36 mouse cellular contexts compared by ENCODE assay signal in the genomic region with DNA sequence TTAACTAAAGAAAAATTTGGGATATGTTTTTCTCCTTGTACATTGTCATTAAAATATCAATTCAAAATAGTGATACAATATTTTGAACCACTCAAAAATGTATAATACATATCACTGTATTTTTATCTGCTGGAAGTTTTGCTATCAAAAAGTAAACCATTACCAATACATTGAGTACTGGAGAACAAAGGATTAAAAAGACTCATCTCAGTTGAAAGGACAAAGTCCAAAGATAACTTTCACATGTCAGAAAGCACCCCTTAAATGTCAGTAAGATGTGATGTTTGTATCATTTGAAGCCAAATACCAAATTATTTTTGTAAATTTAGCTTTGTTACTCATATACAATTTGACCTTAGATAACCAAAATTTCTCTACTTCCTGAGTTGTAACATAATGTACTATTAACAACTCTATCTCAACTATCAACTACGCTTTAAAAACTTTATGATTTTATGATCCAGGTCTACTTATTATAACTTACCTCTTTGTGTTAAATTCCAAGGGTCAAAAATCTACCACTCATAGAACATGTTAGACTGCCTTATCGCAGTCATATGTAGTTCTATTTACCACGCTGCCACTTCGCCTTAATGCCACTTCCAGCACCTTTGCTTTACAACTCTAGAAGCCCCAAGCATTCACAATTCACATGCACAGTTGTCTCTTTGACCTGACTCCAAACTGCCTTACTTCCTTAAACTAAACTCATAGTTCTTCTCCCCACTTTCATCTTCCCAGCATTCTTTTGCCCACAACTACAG. TPM values are rescaled to one million over a fixed set of nuclear protein-coding genes. Genes with fewer than 3 reads are reported as not detected.
"Had no signal": no experiment of that assay in that cellular context is flagged by ENCODE, and none has a peak within 500 bp of the region (broad histone marks: within the 10 kb centered on the region; RNA-seq: fewer than 3 reads in every experiment).

No protein-coding gene starts in this region.

- H3K4me1 ChIP-seq: embryonic facial prominence, embryonic 10.5 days; embryonic facial prominence, embryonic 12.5 days; embryonic facial prominence, embryonic 13.5 days; embryonic facial prominence, embryonic 15.5 days; forebrain, embryonic 13.5 days; forebrain, embryonic 15.5 days had no signal

- H3K27ac ChIP-seq: embryonic facial prominence, embryonic 10.5 days; embryonic facial prominence, embryonic 12.5 days; embryonic facial prominence, embryonic 13.5 days; embryonic facial prominence, embryonic 15.5 days; forebrain, embryonic 10.5 days; forebrain, embryonic 12.5 days; forebrain, embryonic 13.5 days; forebrain, embryonic 15.5 days; gastrocnemius, adult 2 months had no signal

- H3K36me3 ChIP-seq: embryonic facial prominence, embryonic 10.5 days; embryonic facial prominence, embryonic 12.5 days; embryonic facial prominence, embryonic 13.5 days; embryonic facial prominence, embryonic 15.5 days; forebrain, embryonic 10.5 days; forebrain, embryonic 12.5 days; forebrain, embryonic 15.5 days had no signal

- ATAC-seq: forebrain, embryonic 13.5 days; forebrain, embryonic 14.5 days; forebrain, embryonic 15.5 days; forebrain, embryonic 16.5 days; forebrain, postnatal 0 days had no signal

- H3K27me3 ChIP-seq: embryonic facial prominence, embryonic 12.5 days; embryonic facial prominence, embryonic 13.5 days; embryonic facial prominence, embryonic 15.5 days; forebrain, embryonic 12.5 days; forebrain, embryonic 13.5 days; forebrain, embryonic 15.5 days had no signal

- H3K4me3 ChIP-seq: embryonic facial prominence, embryonic 10.5 days; embryonic facial prominence, embryonic 12.5 days; embryonic facial prominence, embryonic 13.5 days; embryonic facial prominence, embryonic 15.5 days; erythroblast, embryonic 14.5 days; forebrain, embryonic 10.5 days; forebrain, embryonic 12.5 days; forebrain, embryonic 13.5 days; forebrain, embryonic 15.5 days; gastrocnemius, adult 2 months had no signal

- H3K9me3 ChIP-seq: embryonic facial prominence, embryonic 10.5 days; embryonic facial prominence, embryonic 12.5 days; embryonic facial prominence, embryonic 13.5 days; embryonic facial prominence, embryonic 15.5 days; forebrain, embryonic 10.5 days; forebrain, embryonic 12.5 days; forebrain, embryonic 13.5 days; forebrain, embryonic 15.5 days had no signal

- DNase-seq: cerebellum, adult 2 months; cerebellum, adult 8-10 months; cerebellum, adult 9-10 months; cerebellum, adult 9-11 months; cerebellum, postnatal 10 days; cerebellum, postnatal 14 days; cerebellum, postnatal 25 days; cerebellum, postnatal 36 days; embryo, embryonic 11 days; forebrain, postnatal 0 days; gastrocnemius, adult 2 months; gastrocnemius, postnatal 10 days; gastrocnemius, postnatal 14 days; gastrocnemius, postnatal 25 days; gastrocnemius, postnatal 36 days; heart, adult 11 months; heart, adult 18-20 months had no signal

- H3K4me2 ChIP-seq: embryonic facial prominence, embryonic 12.5 days; embryonic facial prominence, embryonic 13.5 days; embryonic facial prominence, embryonic 15.5 days; forebrain, embryonic 12.5 days; forebrain, embryonic 13.5 days; forebrain, embryonic 15.5 days had no signal

- H3K9ac ChIP-seq: embryonic facial prominence, embryonic 12.5 days; embryonic facial prominence, embryonic 13.5 days; embryonic facial prominence, embryonic 15.5 days; forebrain, embryonic 12.5 days; forebrain, embryonic 13.5 days; forebrain, embryonic 15.5 days; forebrain, postnatal 0 days had no signal

RNA-seq across cellular contexts. Expression of gene Sis, which starts 35.5 kb away (rescaled TPM):
- total RNA-seq: common myeloid progenitor, adult 5-6 weeks; forebrain, postnatal 0 days; gastrocnemius, adult 18-20 months; gastrocnemius, adult 2 months; gastrocnemius, adult 8-10 months; gastrocnemius, postnatal 10 days; gastrocnemius, postnatal 14 days; gastrocnemius, postnatal 25 days; gastrocnemius, postnatal 36 days; gastrocnemius, postnatal 4 days; granulocyte monocyte progenitor cell, adult 5-6 weeks; heart, adult 18-20 months had no signal
- polyA plus RNA-seq: embryonic facial prominence, embryonic 10.5 days; embryonic facial prominence, embryonic 14.5 days; embryonic facial prominence, embryonic 15.5 days; erythroblast, embryonic 14.5 days; forebrain, embryonic 10.5 days; forebrain, embryonic 11.5 days; forebrain, embryonic 12.5 days; forebrain, embryonic 13.5 days; forebrain, embryonic 14.5 days; forebrain, embryonic 15.5 days; forebrain, embryonic 16.5 days; forebrain, postnatal 0 days; gonadal fat pad, adult 2 months had no signal

RNA-seq across cellular contexts. Expression of gene Slitrk3, which starts 54.5 kb away (rescaled TPM):
- total RNA-seq: common myeloid progenitor, adult 5-6 weeks; gastrocnemius, adult 18-20 months; gastrocnemius, adult 2 months; granulocyte monocyte progenitor cell, adult 5-6 weeks; heart, adult 18-20 months had no signal
- polyA plus RNA-seq: erythroblast, embryonic 14.5 days had no signal
